In genomic region chr1:120135934-120136786, GRCm38 (mm10) we compare ENCODE assay signal across 10 mouse cellular contexts. TPM values are rescaled to one million over a fixed set of nuclear protein-coding genes. Genes with fewer than 3 reads are reported as not detected.
DNase-seq lines count a peak whose midpoint lies in the region; ATAC-seq and TF ChIP-seq lines count a peak whose summit lies in the region.
"Had no signal": no experiment of that assay in that cellular context is flagged by ENCODE, and none has a peak within 500 bp of the region (broad histone marks: within the 10 kb centered on the region; RNA-seq: fewer than 3 reads in every experiment).

No protein-coding gene starts in this region.

- TF ChIP-seq CTCF in liver, adult 2 months (IDR thresholded peaks at IDR 0.05; ENCODE audit: low read depth, low read length) = no peak

- no peaks in the 10 kb centered on the region for H3K9me3 ChIP-seq in liver, embryonic 12.5 days (replicated peaks)
- no peaks in the 10 kb centered on the region for H3K9me3 ChIP-seq in stomach, embryonic 15.5 days
- no peaks in the 10 kb centered on the region; the same call in 1 of the 2 replicates for H3K9me3 ChIP-seq in forebrain, embryonic 14.5 days (replicated peaks; ENCODE audit: control insufficient read depth, low read length)

- no peak overlapping the region for H3K4me2 ChIP-seq in liver, embryonic 12.5 days
- no peak overlapping the region for H3K4me2 ChIP-seq in stomach, embryonic 15.5 days
- H3K4me2 ChIP-seq in forebrain, embryonic 14.5 days (ENCODE audit: low read length) = no peak overlapping the region

- H3K27me3 ChIP-seq in liver, adult 2 months (ENCODE audit: control insufficient read depth, insufficient read depth, low read length) = no peaks in the 10 kb centered on the region
- no peaks in the 10 kb centered on the region for H3K27me3 ChIP-seq in liver, embryonic 12.5 days (replicated peaks)
- H3K27me3 ChIP-seq in stomach, embryonic 15.5 days (replicated peaks) = no peaks in the 10 kb centered on the region
- no peaks in the 10 kb centered on the region for H3K27me3 ChIP-seq in forebrain, embryonic 14.5 days (replicated peaks; ENCODE audit: control insufficient read depth, insufficient read depth, low read length)

- H3K4me3 ChIP-seq in liver, adult 2 months (ENCODE audit: insufficient read depth, low read depth, low read length) = no peak overlapping the region
- H3K4me3 ChIP-seq in liver, embryonic 12.5 days = no peak overlapping the region
- H3K4me3 ChIP-seq in stomach, embryonic 15.5 days (replicated peaks) = no peak overlapping the region
- no peak overlapping the region for H3K4me3 ChIP-seq in forebrain, embryonic 14.5 days (ENCODE audit: low read depth, low read length)

- no peaks in the 10 kb centered on the region for H3K36me3 ChIP-seq in liver, adult 2 months (ENCODE audit: control insufficient read depth, insufficient read depth, low read length)
- no peaks in the 10 kb centered on the region for H3K36me3 ChIP-seq in liver, embryonic 12.5 days
- H3K36me3 ChIP-seq in stomach, embryonic 15.5 days = no peaks in the 10 kb centered on the region
- no peaks in the 10 kb centered on the region for H3K36me3 ChIP-seq in forebrain, embryonic 14.5 days (ENCODE audit: control insufficient read depth, insufficient read depth, low read length)

- H3K4me1 ChIP-seq in liver, adult 2 months (ENCODE audit: control insufficient read depth, insufficient read depth, low read length) = peaks cover 3% of the 10 kb centered on the region; the same call in 1 of the 2 replicates
- H3K4me1 ChIP-seq in liver, embryonic 12.5 days = no peaks in the 10 kb centered on the region
- no peaks in the 10 kb centered on the region for H3K4me1 ChIP-seq in stomach, embryonic 15.5 days
- no peaks in the 10 kb centered on the region for H3K4me1 ChIP-seq in forebrain, embryonic 14.5 days (ENCODE audit: control insufficient read depth, insufficient read depth, low read length)

- H3K9ac ChIP-seq in liver, adult 2 months (ENCODE audit: low read depth, low read length) = no peak overlapping the region
- H3K9ac ChIP-seq in liver, embryonic 12.5 days = no peak overlapping the region
- H3K9ac ChIP-seq in stomach, embryonic 15.5 days = no peak overlapping the region
- no peak overlapping the region for H3K9ac ChIP-seq in forebrain, embryonic 14.5 days (ENCODE audit: low read length)

- H3K79me2 ChIP-seq in liver, adult 2 months (ENCODE audit: control insufficient read depth, insufficient read depth, low read length) = no peaks in the 10 kb centered on the region

- ATAC-seq in liver, embryonic 12.5 days = no peak
- ATAC-seq in granulocyte monocyte progenitor cell, adult 5-6 weeks (replicated peaks; ENCODE audit: poor library complexity, severe bottlenecking) = peak; percentile 35
- peak; percentile 53; the same call in 1 of the 2 replicates for ATAC-seq in stomach, embryonic 15.5 days (ENCODE audit: insufficient read depth, low FRiP score, low read depth)
- no peak for ATAC-seq in forebrain, embryonic 14.5 days

- peak; percentile 85 to 95 for DNase-seq in adrenal gland, adult (ENCODE audit: inconsistent age in 2 of 2, low spot score in 1 of 2)
- DNase-seq in adrenal gland, postnatal 4 days (ENCODE audit: low spot score in 2 of 2) = no peak
- DNase-seq in liver, adult 2 months (ENCODE audit: extremely low read depth, low read depth, low spot score) = peak; percentile 63
- no peak for DNase-seq in forebrain, embryonic 14.5 days (ENCODE audit: low spot score)
- DNase-seq in kidney, postnatal 14 days = no peak
- DNase-seq: B cell, adult 2 months; gastrocnemius, postnatal 36 days had no signal

- no peak overlapping the region for H3K27ac ChIP-seq in liver, adult 2 months (replicated peaks; ENCODE audit: insufficient read depth, low read depth, low read length)
- H3K27ac ChIP-seq in liver, embryonic 12.5 days = no peak overlapping the region
- H3K27ac ChIP-seq in stomach, embryonic 15.5 days = peak overlapping the region; percentile 32; the same call in 1 of the 2 replicates
- no peak overlapping the region for H3K27ac ChIP-seq in forebrain, embryonic 14.5 days (ENCODE audit: low read depth, low read length)

- TF ChIP-seq POLR2A in liver, adult 2 months (IDR thresholded peaks at IDR 0.05; ENCODE audit: extremely low read depth, insufficient read depth, low read length) = no peak

- WGBS in liver, adult 2 months = 68% methylated on average over 7 of the region's 7 CpGs
- 69% methylated on average over 7 of the region's 7 CpGs for WGBS in liver, embryonic 12.5 days (ENCODE audit: insufficient replicate concordance)
- WGBS in stomach, embryonic 15.5 days = 56% methylated on average over 7 of the region's 7 CpGs
- 85% methylated on average over 7 of the region's 7 CpGs for WGBS in forebrain, embryonic 14.5 days

RNA-seq across cellular contexts. Expression of gene 3110009E18Rik, which starts 15.2 kb away (rescaled TPM):
- 10 to 100 TPM; 12.5 to 14.2 TPM for total RNA-seq in adrenal gland, postnatal 4 days (2021)
- 1.3 and 1.4 TPM in 2 replicates for total RNA-seq in liver, adult 2 months (2014; rRNA removed)
- polyA plus RNA-seq in liver, adult 2 months (2012; rRNA removed) = 0.61 and 0.65 TPM in 2 replicates
- 12.8 and 14.3 TPM in 2 replicates for polyA plus RNA-seq in liver, embryonic 12.5 days (2016; fragmentation: Nextera tagmentation; extraction: Ambion mirVana)
- 11.4 and 12.2 TPM in 2 replicates for total RNA-seq in granulocyte monocyte progenitor cell, adult 5-6 weeks (2014; fragmentation: Nextera tagmentation)
- 2.2 and 4.5 TPM in 2 replicates for total RNA-seq in granulocyte monocyte progenitor cell, adult 5-6 weeks (2017)
- polyA plus RNA-seq in stomach, embryonic 15.5 days (2015; fragmentation: Nextera tagmentation; extraction: Ambion mirVana) = 16.6 and 17.8 TPM in 2 replicates
- polyA plus RNA-seq in forebrain, embryonic 14.5 days (2014; fragmentation: Nextera tagmentation; extraction: Ambion mirVana) = 25.9 and 27.3 TPM in 2 replicates

RNA-seq across cellular contexts. Expression of gene Dbi, which starts 15.3 kb away (rescaled TPM):
- total RNA-seq in adrenal gland, postnatal 4 days (2021) = 100 to 1,000 TPM; 429 to 512 TPM
- 1,543 and 1,850 TPM in 2 replicates for total RNA-seq in liver, adult 2 months (2014; rRNA removed)
- polyA plus RNA-seq in liver, adult 2 months (2012; rRNA removed) = 1,631 and 1,632 TPM in 2 replicates
- polyA plus RNA-seq in liver, embryonic 12.5 days (2016; fragmentation: Nextera tagmentation; extraction: Ambion mirVana) = 470 and 475 TPM in 2 replicates
- 410 and 536 TPM in 2 replicates for total RNA-seq in granulocyte monocyte progenitor cell, adult 5-6 weeks (2014; fragmentation: Nextera tagmentation)
- 307 and 413 TPM in 2 replicates for total RNA-seq in granulocyte monocyte progenitor cell, adult 5-6 weeks (2017)
- polyA plus RNA-seq in stomach, embryonic 15.5 days (2015; fragmentation: Nextera tagmentation; extraction: Ambion mirVana) = 895 and 902 TPM in 2 replicates
- 1,393 and 1,470 TPM in 2 replicates for polyA plus RNA-seq in forebrain, embryonic 14.5 days (2014; fragmentation: Nextera tagmentation; extraction: Ambion mirVana)

Comparison
In these comparisons a context has a peak if more than half of its experiments do, and no peak if none do; other contexts are left out.
1. DNase-seq: peak in adrenal gland, adult (2 of 2) and liver, adult 2 months (single experiment); none in adrenal gland, postnatal 4 days (0 of 2), forebrain, embryonic 14.5 days (single experiment) and kidney, postnatal 14 days (single experiment).
2. ATAC-seq: peak in granulocyte monocyte progenitor cell, adult 5-6 weeks (single experiment) and stomach, embryonic 15.5 days (single experiment); none in liver, embryonic 12.5 days (single experiment) and forebrain, embryonic 14.5 days (single experiment).